Mouse (Mus musculus) heart, postnatal 36 days (tissue): ENCODE measurements around the gene Pkd1l2. TPM values are rescaled to one million over a fixed set of nuclear protein-coding genes. Genes with fewer than 3 reads are reported as not detected.

Experiments
- DNase-seq, 2 experiments: peaks; one replicate each; pipeline ENCODE4 v3.0.0; 2021 to 2022
- intact Hi-C: fragments of 180-260 bp; cut with DNase I; formaldehyde crosslinking; loops from one replicate; pipeline ENCODE4 v1.15.1; 2025
- total RNA-seq, 2 experiments: library from RNA; stranded (reverse); gene quantifications; 2 replicates each; pipeline ENCODE4 v1.2.3; 2021

The Pkd1l2 gene
- total RNA-seq, 2 experiments from 2014 or later: 0.08 TPM; not detected in 1

GRCm38 (mm10) chr8:117043584-117043983 is 38.7 kb downstream of the Pkd1l2 start:
- no peak for DNase-seq
- intact Hi-C loops: no loop called here

DNA sequence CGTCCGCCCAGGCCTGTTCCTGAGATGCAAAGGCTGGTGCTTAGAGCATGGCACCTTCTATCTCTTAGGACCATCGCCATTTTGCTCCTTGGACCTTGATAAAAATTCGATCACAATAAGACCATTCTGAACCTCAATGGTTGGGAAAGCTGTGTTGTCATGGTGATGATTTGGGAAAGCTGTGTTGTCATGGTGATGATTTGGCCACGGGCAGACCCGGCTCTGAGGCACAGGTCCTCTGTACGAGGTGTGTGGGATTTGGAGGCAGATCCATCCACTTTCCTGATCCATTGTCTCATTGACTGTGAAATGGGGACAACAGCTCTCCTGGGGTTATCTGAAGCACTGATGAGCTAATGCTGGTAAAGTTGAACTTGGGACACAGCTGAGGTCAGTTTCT is 42.4 kb downstream of the Pkd1l2 start:
- DNase-seq: no peak
- intact Hi-C loops: no loop called here

- DNase-seq: no peak
- intact Hi-C loops: no loop called here
Observed at GRCm38 (mm10) chr8:117037374-117037935, 44.8 kb downstream of the Pkd1l2 start.

GRCm38 (mm10) chr8:117033393-117033792 is 48.9 kb downstream of the Pkd1l2 start:
- intact Hi-C loops: no loop called here

DNA sequence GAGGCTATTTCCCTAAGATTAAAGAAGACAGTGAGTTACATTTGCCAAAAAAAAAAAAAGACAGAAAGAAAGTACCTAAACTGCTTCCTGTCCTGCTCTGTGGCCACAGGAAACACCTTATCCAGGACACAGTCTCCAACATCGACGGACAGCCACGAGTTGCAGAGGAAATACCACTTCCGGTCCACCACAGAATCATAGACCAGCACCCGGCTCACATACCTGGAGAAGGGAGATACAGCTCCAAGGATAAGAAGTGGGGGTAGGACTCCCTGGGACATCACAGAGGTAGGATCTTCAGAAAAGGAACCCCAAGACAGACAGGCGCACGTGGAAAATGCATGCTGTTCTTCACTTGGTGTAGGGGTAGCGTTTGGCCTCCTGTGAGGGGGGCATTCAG is 49.6 kb downstream of the Pkd1l2 start:
- no peak for DNase-seq
- intact Hi-C loops: no loop called here

More at GRCm38 (mm10) chr8:117033393-117033792, 48.9 kb downstream of the Pkd1l2 start:
- no peak for DNase-seq

- intact Hi-C loops: no loop called here
Observed at GRCm38 (mm10) chr8:117031476-117031875, 50.8 kb downstream of the Pkd1l2 start.

DNA sequence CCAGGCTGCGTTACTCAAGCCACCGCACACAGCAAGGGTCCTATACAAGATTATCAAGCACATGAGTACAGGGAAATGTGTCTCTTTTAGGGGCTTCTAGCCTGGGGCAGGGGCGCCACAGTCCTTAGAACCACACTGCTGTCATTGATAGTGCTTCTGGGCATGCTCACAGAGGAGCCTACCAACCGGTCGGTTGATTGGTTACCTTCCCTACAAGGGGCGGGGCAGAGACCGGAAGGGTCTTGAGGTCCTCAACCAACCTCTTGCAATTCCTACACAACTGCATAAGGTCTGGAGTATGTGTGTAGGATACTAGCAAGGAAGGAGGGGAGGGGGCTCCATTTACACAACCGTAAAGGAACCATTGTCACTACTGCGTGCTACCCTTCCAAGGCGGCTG is 53.6 kb downstream of the Pkd1l2 start:
- DNase-seq: no peak
- intact Hi-C loops: no loop called here

More at GRCm38 (mm10) chr8:117031476-117031875, 50.8 kb downstream of the Pkd1l2 start:
- DNase-seq: no peak

DNA sequence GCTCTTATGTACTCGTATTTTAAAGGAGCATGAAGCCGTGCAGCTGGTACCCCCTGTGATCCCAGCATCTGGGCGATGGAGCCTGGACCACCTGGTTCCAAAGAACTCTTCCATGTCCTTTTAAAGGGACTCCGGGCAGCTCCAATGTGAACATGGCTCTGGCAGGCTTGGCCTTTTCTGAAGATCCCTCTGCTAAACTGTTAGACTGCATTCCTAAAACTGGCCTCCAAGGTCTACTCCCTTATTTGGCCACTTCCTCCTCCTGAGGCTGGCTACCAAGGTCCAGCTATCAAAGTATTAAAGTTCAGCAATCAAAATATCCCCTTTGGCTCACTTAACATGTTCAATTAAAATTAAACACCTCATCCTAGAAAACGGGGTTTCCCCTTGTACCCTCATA is 54.6 kb downstream of the Pkd1l2 start:
- intact Hi-C loops: no loop called here
- no peak for DNase-seq

DNA sequence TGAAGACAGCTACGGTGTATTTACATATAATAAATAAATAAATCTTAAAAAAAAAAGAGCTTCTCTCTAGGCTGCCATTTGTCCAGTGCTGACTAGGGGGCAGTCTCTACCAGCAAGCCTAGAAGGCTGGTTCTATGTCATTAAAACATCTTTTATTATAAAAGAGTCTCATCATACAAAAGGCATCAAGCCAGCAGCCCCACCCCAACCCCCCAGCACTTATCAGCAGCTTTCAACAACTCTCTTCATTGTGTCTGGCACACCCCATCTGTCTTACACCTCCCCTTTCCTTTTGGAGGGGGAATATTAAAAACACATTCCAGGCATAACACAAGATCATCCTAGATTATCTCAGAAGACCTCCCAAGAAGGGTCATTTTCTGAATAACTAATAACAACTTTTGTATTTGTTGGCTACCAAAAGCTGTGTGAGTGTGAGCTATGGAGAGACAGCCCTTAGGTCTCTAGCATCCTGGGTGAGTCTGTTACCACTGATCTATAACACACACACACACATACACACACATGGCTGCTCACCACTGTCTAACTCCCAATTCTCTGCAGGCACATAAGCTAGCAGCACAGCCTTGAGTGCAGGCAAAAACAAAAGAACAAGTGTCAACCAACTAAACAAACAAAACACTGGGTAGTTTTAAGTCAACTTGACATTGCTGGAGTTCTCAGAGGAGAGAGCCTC is 59.8 kb downstream of the Pkd1l2 start:
- no peak for DNase-seq
- intact Hi-C loops: no loop called here

DNA sequence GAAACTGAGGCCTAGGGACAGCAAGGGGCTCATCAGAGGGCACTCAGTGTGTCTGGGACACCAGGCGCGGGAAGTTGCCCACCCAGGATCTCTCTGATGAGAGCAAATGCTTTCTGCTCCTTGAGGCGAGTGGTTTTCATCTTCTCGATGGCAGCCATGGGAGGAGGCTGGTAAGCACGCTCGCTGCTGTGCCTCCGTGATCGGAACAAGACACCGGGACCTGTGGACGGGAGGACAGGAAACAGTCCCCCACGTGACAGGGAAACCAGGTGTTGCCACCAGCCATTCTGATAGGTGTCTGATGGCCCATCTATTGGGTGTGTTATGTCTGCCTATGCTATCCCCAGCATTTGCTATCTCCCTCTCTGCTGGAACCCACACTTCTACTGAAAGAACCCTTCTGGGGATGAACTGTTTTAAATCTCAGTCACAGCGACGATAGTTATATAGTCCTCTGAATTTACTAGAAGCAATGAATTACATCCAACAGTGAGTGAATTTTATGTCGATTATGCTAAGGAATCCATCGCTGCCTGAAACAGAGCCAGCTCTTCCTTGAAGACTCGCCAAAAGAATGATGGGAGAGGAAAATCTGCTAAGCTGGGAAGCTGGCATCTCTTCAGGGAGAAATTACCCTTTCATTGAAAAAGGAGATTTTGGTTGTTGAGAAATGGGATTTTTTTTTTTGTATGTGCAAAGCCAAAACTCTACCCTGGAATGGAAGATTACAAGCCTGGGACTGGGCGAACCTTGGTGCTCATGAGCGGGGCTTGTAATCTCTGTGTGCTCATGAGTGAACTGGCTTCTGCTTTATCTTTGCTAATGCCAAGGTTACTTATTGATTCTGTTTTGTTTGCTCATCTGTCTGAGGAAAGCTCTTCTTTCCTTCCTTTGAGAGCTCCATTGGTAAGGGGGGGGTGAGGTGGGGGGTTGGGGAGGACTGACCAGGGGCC is 62.6 kb downstream of the Pkd1l2 start:
- intact Hi-C loops: no loop called here
- no peak for DNase-seq

DNA sequence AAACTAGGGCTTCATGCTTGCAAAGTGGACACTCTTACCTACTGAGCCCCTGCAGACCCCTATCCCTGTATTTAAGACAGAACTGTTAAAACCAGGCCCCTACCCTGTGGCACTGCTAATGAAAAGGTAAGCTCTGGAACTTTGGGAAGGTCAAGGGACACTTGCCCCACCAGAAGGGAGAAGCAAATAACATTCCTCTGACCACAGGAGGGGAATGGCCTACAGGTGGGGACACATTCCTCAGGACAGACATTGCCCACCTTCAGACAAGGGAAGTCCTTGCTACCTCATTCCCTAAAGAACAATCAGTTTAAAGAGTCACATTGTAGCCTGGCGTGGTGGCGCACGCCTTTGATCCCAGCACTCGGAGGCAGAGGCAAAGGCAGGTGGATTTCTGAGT is 64.4 kb downstream of the Pkd1l2 start:
- intact Hi-C loops: no loop called here
- DNase-seq: no peak

DNA sequence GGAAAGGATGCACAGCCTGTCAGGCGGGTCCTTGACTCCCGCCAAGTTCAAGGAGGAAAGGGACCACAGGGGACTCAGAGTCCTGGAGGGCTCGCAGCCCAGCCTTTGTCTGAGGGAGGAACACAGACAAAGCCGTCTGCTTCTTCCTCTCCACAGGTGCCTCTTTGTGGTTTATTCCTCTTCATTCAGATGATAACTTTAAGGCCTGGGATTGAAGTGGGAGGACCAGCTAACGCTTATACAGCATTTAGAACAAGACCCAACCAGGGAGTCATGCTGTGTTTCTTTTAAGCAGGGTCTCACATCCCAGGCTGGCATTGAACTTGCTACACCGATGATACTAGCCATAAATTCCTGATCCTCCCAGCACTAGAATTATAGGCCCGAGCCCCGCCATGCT is 65.2 kb downstream of the Pkd1l2 start:
- intact Hi-C loops: no loop called here
- no peak for DNase-seq

- DNase-seq: no peak
- intact Hi-C loops: no loop called here
Observed at GRCm38 (mm10) chr8:117015670-117016069, 66.6 kb downstream of the Pkd1l2 start.

DNA sequence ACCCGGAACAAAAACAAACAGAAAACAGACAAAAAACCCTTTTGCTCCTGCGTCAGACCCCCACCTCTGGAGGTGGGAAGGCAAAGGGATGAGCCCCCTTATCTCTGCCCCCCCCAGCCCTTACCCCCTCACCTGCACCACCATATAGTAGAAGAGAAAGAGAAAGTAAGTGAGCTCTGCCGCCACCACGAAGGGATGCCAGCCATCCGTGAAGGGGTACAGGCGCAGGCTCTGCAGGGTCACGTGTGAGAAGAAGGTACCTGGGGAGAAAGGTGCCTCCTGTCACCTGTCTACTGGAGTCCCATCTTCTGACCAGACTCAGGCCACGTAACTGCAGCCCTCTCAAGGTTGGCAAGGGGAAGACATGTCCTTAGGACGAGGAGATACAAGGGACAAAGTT is 70.9 kb downstream of the Pkd1l2 start:
- no peak for DNase-seq
- intact Hi-C loops: no loop called here

- intact Hi-C loops: loop anchor here (5.0 kb wide), 1 partner anchor 163 kb away; the partner anchor contains the start of gene Gan
Observed at GRCm38 (mm10) chr8:116994016-116994716, 88.1 kb downstream of the Pkd1l2 start.

DNA sequence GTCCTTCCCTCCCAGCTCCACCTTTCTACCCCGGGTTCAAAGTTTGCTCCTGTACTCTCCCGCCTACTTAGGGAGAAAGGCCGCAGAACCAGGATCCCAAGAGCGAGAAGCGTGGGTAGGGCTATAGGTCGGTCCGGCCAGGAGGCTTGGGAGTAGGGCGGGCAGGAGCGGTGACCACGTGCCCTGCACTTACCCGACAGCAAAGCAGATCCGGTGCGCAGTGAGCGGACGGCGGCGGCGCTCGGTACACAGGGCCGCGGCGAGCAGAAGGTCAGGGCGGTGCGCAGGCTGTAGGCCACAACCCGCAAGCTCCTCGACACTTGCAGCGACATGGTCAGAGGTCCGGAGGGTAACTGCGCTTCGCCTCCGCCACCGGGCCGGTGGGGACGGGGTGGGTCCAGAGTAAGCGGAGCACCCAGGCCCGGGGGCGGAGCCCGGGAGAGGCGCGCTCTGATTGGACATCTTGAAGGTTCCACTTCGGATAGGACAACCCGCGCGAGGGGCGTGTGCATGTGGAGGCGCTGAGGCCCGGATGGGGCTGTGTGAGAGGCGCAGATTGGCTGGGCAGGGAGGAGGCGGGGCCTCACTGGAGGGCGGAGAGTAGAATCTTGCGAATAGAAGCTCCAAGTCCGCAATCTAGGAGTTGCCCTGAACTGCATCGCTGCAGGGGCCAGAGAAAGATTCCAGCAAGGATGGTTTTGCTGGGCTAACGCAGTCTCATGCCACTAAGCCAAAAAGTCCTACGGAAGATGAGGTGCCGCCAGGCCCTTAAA is 89.0 kb downstream of the Pkd1l2 start, which contains the start of gene Gcsh:
TSS of gene Gcsh (minus strand) at position 443 of the 773 bp plus-strand sequence.
- DNase-seq: peak; percentile 97 to 98
- intact Hi-C loops: loop anchor here (5.0 kb wide), 1 partner anchor 164 kb away; the partner anchor contains the start of gene Gan

More at GRCm38 (mm10) chr8:116994016-116994716, 88.1 kb downstream of the Pkd1l2 start:
- DNase-seq: no peak

DNA sequence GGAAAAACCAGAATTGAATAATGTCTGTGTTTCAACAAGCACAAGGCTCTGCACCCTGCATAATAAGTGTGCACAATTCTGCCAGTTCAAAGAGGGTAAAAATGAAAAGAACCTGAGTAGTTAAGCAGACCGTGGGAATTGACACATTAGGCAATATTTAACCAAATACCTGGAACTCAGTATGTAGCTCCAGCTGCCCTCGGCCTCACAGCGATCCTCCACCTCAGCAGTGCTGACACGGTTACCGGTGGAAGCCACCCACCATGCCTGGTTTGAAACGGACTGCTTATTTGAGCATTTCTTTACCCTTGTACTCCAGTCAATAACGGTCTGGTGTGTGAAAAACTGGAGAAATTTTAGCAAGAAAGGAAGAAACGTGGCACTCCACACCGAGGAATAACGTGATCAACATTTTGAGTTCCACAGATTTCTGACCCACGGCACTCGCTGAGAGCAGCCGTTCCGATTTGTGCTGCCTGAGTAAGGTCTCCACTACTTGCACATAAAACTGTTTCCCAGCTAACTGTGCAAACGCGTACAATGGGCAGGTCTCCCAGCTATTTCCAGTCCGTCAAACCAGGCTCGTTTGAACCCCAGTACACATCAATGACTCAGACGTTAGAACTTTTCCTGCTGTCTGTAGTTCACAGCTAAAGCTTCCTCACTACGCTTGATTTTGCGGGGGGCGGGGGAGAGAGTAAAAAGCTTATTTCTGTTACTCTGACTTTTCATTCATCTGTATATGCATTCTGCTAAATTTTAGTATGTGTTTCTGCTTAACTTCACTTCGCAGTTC is 89.9 kb downstream of the Pkd1l2 start:
- intact Hi-C loops: loop anchor here (5.0 kb wide), 1 partner anchor 165 kb away; the partner anchor contains the start of gene Gan

GRCm38 (mm10) chr8:116991241-116991640 is 91.0 kb downstream of the Pkd1l2 start:
- intact Hi-C loops: loop anchor here (5.0 kb wide), 1 partner anchor 166 kb away; the partner anchor contains the start of gene Gan
- no peak for DNase-seq

More for the DNA sequence above, 89.9 kb downstream of the Pkd1l2 start:
- no peak for DNase-seq

GRCm38 (mm10) chr8:116989842-116990241 is 92.4 kb downstream of the Pkd1l2 start:
- intact Hi-C loops: loop anchor here (5.0 kb wide), 1 partner anchor 167 kb away; the partner anchor contains the start of gene Gan
- no peak for DNase-seq
